Mouse (Mus musculus) forebrain, embryonic 16.5 days (tissue): ENCODE results near the gene Slc32a1. TPM values are rescaled to one million over a fixed set of nuclear protein-coding genes. Genes with fewer than 3 reads are reported as not detected.

Experiments used
- ATAC-seq: fragments of 200-750 bp; cut with Nextera tagmentation; 2 replicates; pipeline ENCODE4 v1.8.0; 2017; ENCODE audit warnings: mild to moderate bottlenecking, moderate library complexity
- H3K27ac ChIP-seq: fragments of 300-500 bp; sonication (generic); 2 replicates; pipeline ENCODE4 v1.5.1; 2014; ENCODE audit warnings: low read length, control low read depth
- H3K27me3 ChIP-seq: fragments of 300-500 bp; sonication (generic); replicated peaks from 2 replicates; pipeline ENCODE4 v1.6.1; 2014; ENCODE audit warnings: low read length; ENCODE audit not compliant: control insufficient read depth, insufficient read depth
- H3K36me3 ChIP-seq: fragments of 300-500 bp; sonication (generic); 2 replicates; pipeline ENCODE4 v1.6.1; 2014; ENCODE audit not compliant: control insufficient read depth, insufficient read depth
- H3K4me1 ChIP-seq: fragments of 300-500 bp; sonication (generic); replicated peaks from 2 replicates; pipeline ENCODE4 v1.6.1; 2014; ENCODE audit warnings: low read length; ENCODE audit not compliant: control insufficient read depth, insufficient read depth
- H3K4me2 ChIP-seq: fragments of 300-500 bp; sonication (generic); 2 replicates; pipeline ENCODE4 v1.6.1; 2014; ENCODE audit warnings: mild to moderate bottlenecking, low read length, control low read depth
- H3K4me3 ChIP-seq: fragments of 300-500 bp; sonication (generic); replicated peaks from 2 replicates; pipeline ENCODE4 v1.5.1; 2014; ENCODE audit warnings: mild to moderate bottlenecking, low read length, control low read depth
- H3K9ac ChIP-seq: fragments of 300-500 bp; sonication (generic); replicated peaks from 2 replicates; pipeline ENCODE4 v1.6.1; 2014; ENCODE audit warnings: low read depth, low read length, control low read depth
- H3K9me3 ChIP-seq: fragments of 300-500 bp; sonication (generic); 2 replicates; pipeline ENCODE4 v1.6.1; 2016; ENCODE audit warnings: low read length; ENCODE audit not compliant: control insufficient read depth
- WGBS: fragments of 180-500 bp; shearing (Covaris S2); extraction: QIAGEN DNeasy Blood & Tissue Kit; methylation state at CpG from one replicate; pipeline ENCODE4 v1.1.7; 2014; 5-methylcytosine and 5-hydroxymethylcytosine counted together
- polyA plus RNA-seq: library from polyadenylated mRNA; unstranded; fragments of >200 nt; fragmentation: Nextera tagmentation; extraction: Ambion mirVana; gene quantifications from 2 replicates; pipeline ENCODE4 v1.2.1, GENCODE M21; 2015

Slc32a1 gene
- polyA plus RNA-seq, 1 experiment from 2014 or later: 7.7 TPM

GRCm38 (mm10) chr2:158591286-158591685 is 19.3 kb upstream of the Slc32a1 start:
- ATAC-seq: no peak
- H3K4me2 ChIP-seq: no peak overlapping the region
- no peak overlapping the region for H3K4me3 ChIP-seq
- H3K27ac ChIP-seq: no peak overlapping the region
- no peaks in the 10 kb centered on the region for H3K36me3 ChIP-seq
- peaks cover 52% of the 10 kb centered on the region for H3K4me1 ChIP-seq
- no peaks in the 10 kb centered on the region for H3K27me3 ChIP-seq
- H3K9me3 ChIP-seq: no peaks in the 10 kb centered on the region
- H3K9ac ChIP-seq: no peak overlapping the region
- 56% methylated on average over 5 of the region's 5 CpGs for WGBS

GRCm38 (mm10) chr2:158593371-158593770 is 17.2 kb upstream of the Slc32a1 start:
- Histone ChIP-seq H3K27me3 (no peaks in the 10 kb centered on the region), H3K4me1 (peaks cover 48% of the 10 kb centered on the region), H3K4me3 (no peak overlapping the region), H3K9me3 (no peaks in the 10 kb centered on the region), H3K4me2 (no peak overlapping the region), H3K27ac (no peak overlapping the region), H3K36me3 (no peaks in the 10 kb centered on the region), H3K9ac (no peak overlapping the region)
- 76% methylated on average over 4 of the region's 4 CpGs for WGBS
- no peak for ATAC-seq

GRCm38 (mm10) chr2:158595103-158595502 is 15.5 kb upstream of the Slc32a1 start:
- 1% methylated on average over 12 of the region's 12 CpGs for WGBS
- Histone ChIP-seq H3K4me2 (peak overlapping the region; percentile 40), H3K27me3 (0 out of 2 replicates have a peak, but pooled peaks cover 3% of the 10 kb centered on the region), H3K9me3 (no peaks in the 10 kb centered on the region), H3K9ac (peak overlapping the region; percentile 33; the same call in 1 of the 2 replicates), H3K4me3 (no peak overlapping the region), H3K4me1 (peaks cover 38% of the 10 kb centered on the region), H3K27ac (peak overlapping the region; percentile 68), H3K36me3 (no peaks in the 10 kb centered on the region)
- ATAC-seq: peak; percentile 73

- no peaks in the 10 kb centered on the region for H3K9me3 ChIP-seq
- peak overlapping the region; percentile 68 for H3K27ac ChIP-seq
- WGBS: 9% methylated on average over 7 of the region's 7 CpGs
- no peak for ATAC-seq
- peak overlapping the region; percentile 40 for H3K4me2 ChIP-seq
- H3K9ac ChIP-seq: peak overlapping the region; percentile 33; the same call in 1 of the 2 replicates
- H3K27me3 ChIP-seq: 0 out of 2 replicates have a peak, but pooled peaks cover 3% of the 10 kb centered on the region
- peaks cover 35% of the 10 kb centered on the region for H3K4me1 ChIP-seq
- H3K36me3 ChIP-seq: no peaks in the 10 kb centered on the region
- no peak overlapping the region for H3K4me3 ChIP-seq
Observed at GRCm38 (mm10) chr2:158595577-158595976, 15.0 kb upstream of the Slc32a1 start.

GRCm38 (mm10) chr2:158596803-158597202 is 13.8 kb upstream of the Slc32a1 start:
- WGBS: 75% methylated on average over 1 of the region's 1 CpGs
- Histone ChIP-seq H3K36me3 (no peaks in the 10 kb centered on the region), H3K9me3 (no peaks in the 10 kb centered on the region), H3K27ac (no peak overlapping the region), H3K9ac (no peak overlapping the region), H3K4me3 (no peak overlapping the region), H3K27me3 (0 out of 2 replicates have a peak, but pooled peaks cover 3% of the 10 kb centered on the region), H3K4me1 (peaks cover 28% of the 10 kb centered on the region), H3K4me2 (no peak overlapping the region)
- no peak for ATAC-seq

GRCm38 (mm10) chr2:158600517-158600916 is 10.1 kb upstream of the Slc32a1 start:
- H3K27me3 ChIP-seq: 0 out of 2 replicates have a peak, but pooled peaks cover 3% of the 10 kb centered on the region
- H3K4me1 ChIP-seq: peaks cover 28% of the 10 kb centered on the region
- 28% methylated on average over 3 of the region's 3 CpGs for WGBS
- no peak overlapping the region for H3K4me3 ChIP-seq
- no peaks in the 10 kb centered on the region for H3K36me3 ChIP-seq
- ATAC-seq: peak; percentile 76
- peak overlapping the region; percentile 68 for H3K27ac ChIP-seq
- no peak overlapping the region for H3K9ac ChIP-seq
- H3K4me2 ChIP-seq: no peak overlapping the region
- no peaks in the 10 kb centered on the region for H3K9me3 ChIP-seq

- Histone ChIP-seq H3K36me3 (no peaks in the 10 kb centered on the region), H3K9me3 (no peaks in the 10 kb centered on the region), H3K9ac (no peak overlapping the region), H3K4me2 (no peak overlapping the region), H3K4me3 (no peak overlapping the region), H3K4me1 (peaks cover 25% of the 10 kb centered on the region), H3K27me3 (0 out of 2 replicates have a peak, but pooled peaks cover 3% of the 10 kb centered on the region), H3K27ac (peak overlapping the region; percentile 62)
- ATAC-seq: no peak
- WGBS: 94% methylated on average over 1 of the region's 1 CpGs
Observed at GRCm38 (mm10) chr2:158601326-158601725, 9.2 kb upstream of the Slc32a1 start.

- H3K9ac ChIP-seq: peak overlapping the region; percentile 9
- H3K36me3 ChIP-seq: no peaks in the 10 kb centered on the region
- no peaks in the 10 kb centered on the region for H3K9me3 ChIP-seq
- ATAC-seq: peak; percentile 35
- H3K4me3 ChIP-seq: peak overlapping the region; percentile 16
- 17% methylated on average over 15 of the region's 15 CpGs for whole genome bisulfite sequencing
- peaks cover 31% of the 10 kb centered on the region for H3K4me1 ChIP-seq
- H3K27me3 ChIP-seq: peaks cover 11% of the 10 kb centered on the region
- H3K4me2 ChIP-seq: peak overlapping the region; percentile 43
- peak overlapping the region; percentile 57; the same call in 1 of the 2 replicates for H3K27ac ChIP-seq
Observed at GRCm38 (mm10) chr2:158602663-158603062, 7.9 kb upstream of the Slc32a1 start.

GRCm38 (mm10) chr2:158606511-158606964 is 4.0 kb upstream of the Slc32a1 start:
- ATAC-seq: peak; percentile 47
- WGBS: 6% methylated on average over 4 of the region's 4 CpGs
- Histone ChIP-seq H3K27me3 (peaks cover 30% of the 10 kb centered on the region), H3K9me3 (no peaks in the 10 kb centered on the region), H3K4me1 (peaks cover 29% of the 10 kb centered on the region), H3K36me3 (no peaks in the 10 kb centered on the region), H3K4me2 (peak overlapping the region; percentile 72), H3K4me3 (peak overlapping the region; percentile 59), H3K9ac (peak overlapping the region; percentile 79), H3K27ac (peak overlapping the region; percentile 86)
